Mouse (Mus musculus) embryonic facial prominence, embryonic 13.5 days (tissue): ENCODE measurements around the gene Zfhx3. TPM values are rescaled to one million over a fixed set of nuclear protein-coding genes. Genes with fewer than 3 reads are reported as not detected.
A peak's percentile ranks its signal among the peaks of the same experiment; 100 is the strongest.

Source experiments
- ATAC-seq: fragments of 200-750 bp; cut with Nextera tagmentation; 2 replicates; pipeline ENCODE4 v1.8.0; 2017; ENCODE audit warnings: low read depth; ENCODE audit not compliant: insufficient number of reproducible peaks, insufficient read depth, low FRiP score, low TSS enrichment
- H3K27ac ChIP-seq: fragments of 300-500 bp; sonication (generic); 2 replicates; pipeline ENCODE4 v1.5.1; 2015; ENCODE audit warnings: moderate library complexity, mild to moderate bottlenecking, inconsistent platforms
- H3K27me3 ChIP-seq: fragments of 300-500 bp; sonication (generic); 2 replicates; pipeline ENCODE4 v1.6.1; 2015; ENCODE audit warnings: mild to moderate bottlenecking, inconsistent platforms
- H3K36me3 ChIP-seq: fragments of 300-500 bp; sonication (generic); 2 replicates; pipeline ENCODE4 v1.6.1; 2015; ENCODE audit warnings: mild to moderate bottlenecking, inconsistent platforms
- H3K4me1 ChIP-seq: fragments of 300-500 bp; sonication (generic); 2 replicates; pipeline ENCODE4 v1.6.1; 2015; ENCODE audit warnings: inconsistent platforms
- H3K4me2 ChIP-seq: fragments of 300-500 bp; sonication (generic); 2 replicates; pipeline ENCODE4 v1.6.1; 2015; ENCODE audit warnings: moderate library complexity, mild to moderate bottlenecking, inconsistent platforms
- H3K4me3 ChIP-seq: fragments of 300-500 bp; sonication (generic); 2 replicates; pipeline ENCODE4 v1.5.1; 2015; ENCODE audit warnings: mild to moderate bottlenecking, inconsistent platforms
- H3K9ac ChIP-seq: fragments of 300-500 bp; sonication (generic); 2 replicates; pipeline ENCODE4 v1.6.1; 2015; ENCODE audit warnings: mild to moderate bottlenecking, inconsistent platforms
- H3K9me3 ChIP-seq: fragments of 300-500 bp; sonication (generic); 2 replicates; pipeline ENCODE4 v1.6.1; 2016; ENCODE audit warnings: inconsistent platforms
- WGBS: fragments of 180-500 bp; shearing (Covaris S2); methylation state at CpG from one replicate; pipeline ENCODE4 v1.1.7; 2015; ENCODE audit warnings: mixed read lengths; 5-methylcytosine and 5-hydroxymethylcytosine counted together
- polyA plus RNA-seq: library from polyadenylated mRNA; unstranded; fragments of >200 nt; fragmentation: Nextera tagmentation; extraction: Ambion mirVana; gene quantifications from 2 replicates; pipeline ENCODE4 v1.2.1, GENCODE M21; 2015

Gene Zfhx3
- polyA plus RNA-seq, 1 experiment from 2014 or later, result 29.9 TPM

- WGBS, result 57% methylated on average over 15 of the region's 15 CpGs
- H3K27ac ChIP-seq, result no peak overlapping the region
- no peak for ATAC-seq
Observed at GRCm38 (mm10) chr8:108419162-108419844, 476.9 kb downstream of the Zfhx3 start.

DNA sequence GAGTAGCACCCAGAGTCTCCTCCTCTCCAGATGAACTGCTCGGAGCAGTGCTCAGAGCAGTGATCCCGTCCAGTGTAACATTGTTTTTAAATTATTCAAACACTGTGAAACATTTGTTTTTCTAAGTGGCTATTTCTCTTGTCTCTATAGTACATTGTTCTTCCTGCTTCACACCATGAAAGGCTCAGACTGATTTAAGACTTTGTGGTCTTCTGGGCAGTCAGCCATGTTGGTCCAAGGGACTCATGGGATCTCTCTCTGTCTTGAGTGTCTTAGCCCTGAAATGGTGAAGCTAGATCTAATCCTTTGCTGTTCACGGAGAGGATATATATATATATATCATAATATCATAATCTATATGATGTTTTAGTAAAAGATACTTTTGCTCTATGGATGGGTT is 480.1 kb downstream of the Zfhx3 start:
- no peak overlapping the region for H3K9ac ChIP-seq
- 77% methylated on average over 3 of the region's 3 CpGs for WGBS

More at GRCm38 (mm10) chr8:108419162-108419844, 476.9 kb downstream of the Zfhx3 start:
- Histone ChIP-seq H3K4me3 (no peak overlapping the region), H3K36me3 (no peaks in the 10 kb centered on the region), H3K4me1 (peaks cover 10% of the 10 kb centered on the region; the same call in 1 of the 2 replicates), H3K9me3 (no peaks in the 10 kb centered on the region), H3K9ac (no peak overlapping the region), H3K4me2 (no peak overlapping the region), H3K27me3 (peaks cover 4% of the 10 kb centered on the region; the same call in 1 of the 2 replicates)

DNA sequence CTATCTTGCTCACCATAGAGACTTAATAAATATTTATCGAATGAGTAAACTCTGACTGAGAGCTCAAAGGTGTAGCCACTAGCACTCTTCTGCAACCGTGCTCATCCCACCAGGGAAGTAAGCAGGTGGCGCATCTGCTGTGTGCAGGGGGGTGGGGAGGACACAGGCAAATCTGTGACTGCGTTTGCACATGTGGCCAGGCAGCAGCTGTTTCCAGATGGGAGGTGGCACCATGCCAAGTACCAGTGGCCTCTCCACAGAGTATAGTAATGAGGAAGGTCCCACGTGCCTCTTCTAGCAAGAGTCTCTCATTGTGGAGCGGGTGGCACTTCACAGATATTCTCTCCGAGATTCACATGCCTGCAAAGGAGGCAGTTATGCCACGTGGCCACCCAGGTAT is 481.9 kb downstream of the Zfhx3 start:
- H3K9ac ChIP-seq, result no peak overlapping the region
- no peak overlapping the region for H3K4me2 ChIP-seq
- H3K4me3 ChIP-seq, result no peak overlapping the region
- no peaks in the 10 kb centered on the region for H3K36me3 ChIP-seq
- 57% methylated on average over 8 of the region's 8 CpGs for WGBS
- H3K27ac ChIP-seq, result no peak overlapping the region
- no peaks in the 10 kb centered on the region for H3K9me3 ChIP-seq
- no peak for ATAC-seq
- peaks cover 12% of the 10 kb centered on the region; the same call in 1 of the 2 replicates for H3K4me1 ChIP-seq
- H3K27me3 ChIP-seq, result no peaks in the 10 kb centered on the region

More for the DNA sequence above, 480.1 kb downstream of the Zfhx3 start:
- no peaks in the 10 kb centered on the region for H3K36me3 ChIP-seq
- no peak overlapping the region for H3K4me3 ChIP-seq
- H3K4me2 ChIP-seq, result no peak overlapping the region
- no peaks in the 10 kb centered on the region for H3K9me3 ChIP-seq
- no peak for ATAC-seq
- no peaks in the 10 kb centered on the region for H3K27me3 ChIP-seq
- H3K4me1 ChIP-seq, result peaks cover 16% of the 10 kb centered on the region; the same call in 1 of the 2 replicates
- H3K27ac ChIP-seq, result no peak overlapping the region

- WGBS, result 63% methylated on average over 5 of the region's 5 CpGs
- Histone ChIP-seq H3K36me3 (no peaks in the 10 kb centered on the region), H3K4me2 (no peak overlapping the region), H3K9me3 (no peaks in the 10 kb centered on the region), H3K27me3 (no peaks in the 10 kb centered on the region), H3K4me1 (no peaks in the 10 kb centered on the region), H3K27ac (no peak overlapping the region), H3K9ac (no peak overlapping the region), H3K4me3 (no peak overlapping the region)
- ATAC-seq, result no peak
Observed at GRCm38 (mm10) chr8:108433321-108433720, 490.9 kb downstream of the Zfhx3 start.

GRCm38 (mm10) chr8:108434510-108434909 is 492.1 kb downstream of the Zfhx3 start:
- Histone ChIP-seq H3K9ac (no peak overlapping the region), H3K27me3 (no peaks in the 10 kb centered on the region), H3K36me3 (no peaks in the 10 kb centered on the region), H3K4me2 (no peak overlapping the region), H3K9me3 (no peaks in the 10 kb centered on the region), H3K4me3 (no peak overlapping the region), H3K4me1 (0 out of 2 replicates have a peak, but pooled peaks cover 4% of the 10 kb centered on the region), H3K27ac (no peak overlapping the region)
- ATAC-seq, result no peak
- 74% methylated on average over 4 of the region's 4 CpGs for WGBS

DNA sequence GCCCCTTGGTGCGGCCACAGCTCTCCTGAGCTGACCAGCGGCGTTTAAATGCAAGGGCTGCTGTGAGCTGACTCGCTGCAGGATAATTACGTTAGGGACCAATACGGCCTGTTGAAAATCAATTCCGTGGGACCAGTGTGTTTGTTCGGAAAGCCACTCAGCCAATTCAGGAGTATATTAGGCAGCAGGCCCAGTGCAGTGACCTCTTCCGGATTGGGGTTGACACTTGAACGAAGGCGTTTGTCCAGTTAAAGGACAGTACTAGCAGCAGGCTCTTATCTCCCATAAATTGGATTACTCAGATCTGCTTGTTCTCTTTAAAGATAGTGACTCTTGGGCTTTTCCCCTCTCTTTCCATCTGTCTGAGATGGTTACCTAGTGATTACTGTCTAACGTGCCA is 493.9 kb downstream of the Zfhx3 start:
- Histone ChIP-seq H3K4me2 (no peak overlapping the region), H3K9ac (no peak overlapping the region), H3K4me1 (0 out of 2 replicates have a peak, but pooled peaks cover 4% of the 10 kb centered on the region), H3K36me3 (no peaks in the 10 kb centered on the region), H3K27me3 (no peaks in the 10 kb centered on the region), H3K27ac (no peak overlapping the region), H3K9me3 (no peaks in the 10 kb centered on the region), H3K4me3 (no peak overlapping the region)
- no peak for ATAC-seq
- WGBS, result 63% methylated on average over 12 of the region's 12 CpGs

GRCm38 (mm10) chr8:108437316-108437830 is 494.9 kb downstream of the Zfhx3 start:
- Histone ChIP-seq H3K27me3 (no peaks in the 10 kb centered on the region), H3K9ac (no peak overlapping the region), H3K36me3 (no peaks in the 10 kb centered on the region), H3K4me1 (0 out of 2 replicates have a peak, but pooled peaks cover 4% of the 10 kb centered on the region), H3K4me3 (no peak overlapping the region), H3K9me3 (no peaks in the 10 kb centered on the region), H3K4me2 (no peak overlapping the region), H3K27ac (no peak overlapping the region)
- no peak for ATAC-seq
- 75% methylated on average over 13 of the region's 13 CpGs for WGBS

DNA sequence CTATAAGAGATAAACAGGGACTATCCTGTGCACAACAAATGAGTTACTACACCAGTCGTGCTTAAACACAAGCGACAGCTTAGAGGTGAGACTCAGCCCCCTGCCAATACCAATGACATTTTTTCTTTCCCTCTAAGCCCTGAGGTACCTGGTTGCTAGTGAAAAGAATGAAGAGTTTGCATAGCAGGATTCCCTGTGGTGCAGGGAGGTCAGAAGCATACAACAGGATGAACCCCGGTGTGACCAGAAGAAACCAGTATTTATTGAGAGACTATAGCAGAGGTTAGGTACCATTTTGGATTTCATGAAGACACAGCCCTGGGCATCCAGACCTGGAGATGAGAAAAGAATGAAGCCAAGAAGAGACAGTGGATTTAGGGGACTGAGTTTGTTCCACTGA is 498.0 kb downstream of the Zfhx3 start:
- Histone ChIP-seq H3K27me3 (no peaks in the 10 kb centered on the region), H3K9ac (no peak overlapping the region), H3K27ac (no peak overlapping the region), H3K4me3 (no peak overlapping the region), H3K9me3 (no peaks in the 10 kb centered on the region), H3K36me3 (no peaks in the 10 kb centered on the region), H3K4me1 (0 out of 2 replicates have a peak, but pooled peaks cover 4% of the 10 kb centered on the region), H3K4me2 (no peak overlapping the region)
- WGBS, result 57% methylated on average over 3 of the region's 3 CpGs
- ATAC-seq, result no peak

DNA sequence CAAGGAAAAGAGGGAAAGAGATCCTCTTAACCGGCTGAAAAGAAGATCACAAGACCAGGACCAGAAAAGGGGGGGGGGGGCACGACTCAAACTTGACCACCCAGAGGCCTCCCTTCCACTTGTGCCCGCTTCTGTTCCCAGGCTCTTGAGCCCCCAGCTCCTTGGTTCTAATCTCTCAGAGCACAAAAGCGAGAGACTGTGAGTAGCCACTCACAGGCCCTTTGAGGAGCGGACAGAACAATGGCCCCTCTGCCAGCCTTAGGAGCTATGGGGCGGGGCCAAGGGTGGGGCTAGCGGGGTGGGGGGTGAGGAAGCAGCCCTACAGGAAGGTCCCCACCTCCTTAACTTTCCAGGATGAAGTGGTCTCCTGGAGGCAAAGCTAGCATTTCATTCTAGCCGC is 508.4 kb downstream of the Zfhx3 start:
- 28% methylated on average over 8 of the region's 8 CpGs for WGBS
- Histone ChIP-seq H3K4me2 (peak overlapping the region; percentile 10; the same call in 1 of the 2 replicates), H3K27ac (no peak overlapping the region), H3K9ac (no peak overlapping the region), H3K9me3 (no peaks in the 10 kb centered on the region), H3K4me3 (no peak overlapping the region), H3K27me3 (no peaks in the 10 kb centered on the region), H3K36me3 (no peaks in the 10 kb centered on the region), H3K4me1 (peaks cover 4% of the 10 kb centered on the region; the same call in 1 of the 2 replicates)
- no peak for ATAC-seq

DNA sequence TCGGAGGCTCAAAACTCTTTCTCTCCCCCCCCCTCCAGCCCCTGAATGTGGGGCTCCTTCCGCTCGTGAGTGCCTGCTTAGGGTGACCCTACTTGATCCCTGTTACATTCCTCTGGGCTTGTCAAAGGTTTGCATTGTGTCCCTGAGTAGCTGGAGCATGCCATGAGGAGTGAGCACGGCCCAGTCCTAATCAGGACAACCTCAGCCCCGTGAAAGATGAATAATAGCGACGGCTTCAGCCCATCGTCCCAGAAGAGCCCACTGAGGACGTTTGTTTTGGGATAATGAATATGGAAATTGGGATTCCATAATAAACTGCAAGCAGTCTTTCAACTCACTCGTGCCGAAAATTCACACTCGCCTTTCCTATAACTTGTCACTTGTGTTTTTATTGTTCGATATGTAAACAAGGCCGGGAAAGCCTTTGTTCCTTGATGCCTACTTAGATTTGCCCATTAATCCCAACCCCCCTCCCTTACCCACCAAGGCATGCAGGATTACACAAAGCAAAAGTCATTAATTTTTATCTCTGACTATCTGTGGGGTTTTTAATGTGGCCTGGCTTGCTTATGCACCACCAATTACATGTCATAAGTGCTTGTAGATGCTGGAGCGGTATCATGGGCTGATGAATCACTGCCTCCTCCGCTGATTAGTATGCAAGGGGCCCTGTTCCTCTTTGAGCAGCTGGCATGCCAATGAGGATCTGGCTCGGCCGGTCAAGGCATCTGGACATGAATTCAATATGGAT is 512.3 kb downstream of the Zfhx3 start:
- Histone ChIP-seq H3K4me3 (no peak overlapping the region), H3K9me3 (peaks cover 6% of the 10 kb centered on the region; the same call in 1 of the 2 replicates), H3K4me2 (no peak overlapping the region), H3K4me1 (peaks cover 4% of the 10 kb centered on the region; the same call in 1 of the 2 replicates), H3K9ac (no peak overlapping the region), H3K27me3 (no peaks in the 10 kb centered on the region), H3K27ac (no peak overlapping the region), H3K36me3 (no peaks in the 10 kb centered on the region)
- no peak for ATAC-seq
- 58% methylated on average over 18 of the region's 18 CpGs for WGBS

DNA sequence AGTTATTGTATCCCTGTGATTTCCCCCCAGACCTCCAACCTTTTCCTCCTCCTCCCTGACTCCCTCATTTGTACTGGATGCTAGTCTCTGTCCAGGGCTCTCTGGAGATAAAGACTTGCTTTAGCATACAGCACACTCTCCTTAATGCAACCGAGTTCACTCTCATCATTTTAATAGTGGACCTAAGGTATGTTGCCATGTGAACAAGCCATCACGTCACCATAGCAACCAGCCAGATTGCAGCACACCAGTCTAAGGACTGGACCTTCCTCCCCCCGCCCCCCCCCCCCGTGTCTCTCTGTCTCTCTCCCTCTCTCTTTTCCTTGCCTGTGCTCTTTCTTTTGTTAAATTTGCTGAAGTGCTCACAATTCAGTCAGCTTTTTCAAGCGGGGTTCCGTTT is 524.2 kb downstream of the Zfhx3 start:
- WGBS, result 74% methylated on average over 6 of the region's 6 CpGs
- Histone ChIP-seq H3K4me1 (peaks cover 14% of the 10 kb centered on the region), H3K27me3 (no peaks in the 10 kb centered on the region), H3K27ac (no peak overlapping the region), H3K4me2 (no peak overlapping the region), H3K4me3 (no peak overlapping the region), H3K9ac (no peak overlapping the region), H3K9me3 (no peaks in the 10 kb centered on the region), H3K36me3 (no peaks in the 10 kb centered on the region)
- no peak for ATAC-seq
